Mouse (Mus musculus) hindbrain, embryonic 12.5 days (tissue): ENCODE data around the gene Snx3. TPM values are rescaled to one million over a fixed set of nuclear protein-coding genes. Genes with fewer than 3 reads are reported as not detected.

ENCODE experiments used
- ATAC-seq: fragments of 200-750 bp; cut with Nextera tagmentation; 2 replicates; pipeline ENCODE4 v1.8.0; 2017; ENCODE audit warnings: moderate TSS enrichment; ENCODE audit not compliant: low FRiP score
- H3K27ac ChIP-seq: fragments of 300-500 bp; sonication (generic); 2 replicates; pipeline ENCODE4 v1.5.1; 2016; ENCODE audit warnings: mild to moderate bottlenecking
- H3K27me3 ChIP-seq: fragments of 300-500 bp; sonication (generic); 2 replicates; pipeline ENCODE4 v1.6.1; 2016; ENCODE audit warnings: mild to moderate bottlenecking
- H3K36me3 ChIP-seq: fragments of 300-500 bp; sonication (generic); 2 replicates; pipeline ENCODE4 v1.6.1; 2016; ENCODE audit warnings: mild to moderate bottlenecking
- H3K4me1 ChIP-seq: fragments of 300-500 bp; sonication (generic); 2 replicates; pipeline ENCODE4 v1.6.1; 2016
- H3K4me2 ChIP-seq: fragments of 300-500 bp; sonication (generic); replicated peaks from 2 replicates; pipeline ENCODE4 v1.6.1; 2016; ENCODE audit warnings: mild to moderate bottlenecking
- H3K4me3 ChIP-seq: fragments of 300-500 bp; sonication (generic); 2 replicates; pipeline ENCODE4 v1.5.1; 2016; ENCODE audit warnings: mild to moderate bottlenecking
- H3K9ac ChIP-seq: fragments of 300-500 bp; sonication (generic); 2 replicates; pipeline ENCODE4 v1.6.1; 2016; ENCODE audit warnings: mild to moderate bottlenecking, moderate library complexity
- H3K9me3 ChIP-seq: fragments of 300-500 bp; sonication (generic); replicated peaks from 2 replicates; pipeline ENCODE4 v1.6.1; 2016; ENCODE audit warnings: mild to moderate bottlenecking
- WGBS: fragments of 180-500 bp; shearing (Covaris S2); methylation state at CpG from one replicate; pipeline ENCODE4 v1.1.7; 2016; 5-methylcytosine and 5-hydroxymethylcytosine counted together
- polyA plus RNA-seq: library from polyadenylated mRNA; unstranded; fragments of >200 nt; fragmentation: Nextera tagmentation; extraction: Ambion mirVana; gene quantifications from 2 replicates; pipeline ENCODE4 v1.2.1, GENCODE M21; 2016

Snx3 gene
- polyA plus RNA-seq, 1 experiment from 2014 or later = 242 TPM

GRCm38 (mm10) chr10:42582566-42583110 is 80.8 kb downstream of the Snx3 start:
- peak overlapping the region; percentile 22; the same call in 1 of the 2 replicates for H3K4me3 ChIP-seq
- no peaks in the 10 kb centered on the region for H3K36me3 ChIP-seq
- H3K27ac ChIP-seq = no peak overlapping the region
- peaks cover 29% of the 10 kb centered on the region for H3K4me1 ChIP-seq
- H3K9ac ChIP-seq = no peak overlapping the region
- H3K27me3 ChIP-seq = peaks cover 98% of the 10 kb centered on the region
- WGBS = under 1% methylated on average over 44 of the region's 44 CpGs
- peak overlapping the region; percentile 41 for H3K4me2 ChIP-seq
- 0 out of 2 replicates have a peak, but pooled peaks cover 3% of the 10 kb centered on the region for H3K9me3 ChIP-seq
- no peak for ATAC-seq

- H3K4me3 ChIP-seq = peak within 1 kb of the TSS; percentile 22
- peak within 1 kb of the TSS; percentile 41 for H3K4me2 ChIP-seq
- 0 out of 2 replicates have a peak, but pooled peaks cover 3% of the 10 kb centered on the region for H3K9me3 ChIP-seq
- H3K4me1 ChIP-seq = peaks cover 29% of the 10 kb centered on the region
- peak; percentile 56 for ATAC-seq
- H3K36me3 ChIP-seq = no peaks in the 10 kb centered on the region
- no peak within 1 kb of the TSS for H3K9ac ChIP-seq
- peaks cover 98% of the 10 kb centered on the region for H3K27me3 ChIP-seq
- WGBS = 1% methylated on average over 43 of the region's 43 CpGs
- no peak within 1 kb of the TSS for H3K27ac ChIP-seq
These were observed 81.5 kb downstream of the Snx3 start, which contains the start of the genes Nr2e1 and Ostm1 for GRCm38 (mm10) chr10:42583157-42583872. Gene Nr2e1, minus strand, starts transcription at chr10:42583632. Gene Ostm1, plus strand, starts transcription at chr10:42583822.

- no peak for ATAC-seq
- H3K9me3 ChIP-seq = 0 out of 2 replicates have a peak, but pooled peaks cover 3% of the 10 kb centered on the region
- H3K4me1 ChIP-seq = peaks cover 29% of the 10 kb centered on the region
- no peak overlapping the region for H3K9ac ChIP-seq
- no peak overlapping the region for H3K27ac ChIP-seq
- H3K36me3 ChIP-seq = no peaks in the 10 kb centered on the region
- H3K4me2 ChIP-seq = peak overlapping the region; percentile 41
- 1% methylated on average over 32 of the region's 32 CpGs for WGBS
- H3K27me3 ChIP-seq = peaks cover 98% of the 10 kb centered on the region
- H3K4me3 ChIP-seq = peak overlapping the region; percentile 22
These were observed 82.1 kb downstream of the Snx3 start for GRCm38 (mm10) chr10:42583902-42584435.

GRCm38 (mm10) chr10:42584436-42584983 is 82.7 kb downstream of the Snx3 start:
- ATAC-seq = no peak
- Histone ChIP-seq H3K27ac (no peak overlapping the region), H3K27me3 (peaks cover 97% of the 10 kb centered on the region), H3K36me3 (no peaks in the 10 kb centered on the region), H3K9me3 (0 out of 2 replicates have a peak, but pooled peaks cover 3% of the 10 kb centered on the region), H3K4me3 (peak overlapping the region; percentile 22), H3K4me2 (peak overlapping the region; percentile 41), H3K4me1 (peaks cover 25% of the 10 kb centered on the region), H3K9ac (no peak overlapping the region)
- WGBS = under 1% methylated on average over 35 of the region's 37 CpGs

Other genes with a start within 250 kb of the Snx3 start
- 4.2 and 5.0 TPM in 2 replicates for gene Foxo3, start 225.3 kb upstream of the Snx3 start, polyA plus RNA-seq
- 5.4 and 7.4 TPM in 2 replicates for gene Afg1l, start 23.5 kb upstream of the Snx3 start, polyA plus RNA-seq
- gene Nr2e1, start 81.6 kb downstream of the Snx3 start, polyA plus RNA-seq = 1.1 and 2.1 TPM in 2 replicates
- gene Ostm1, start 81.8 kb downstream of the Snx3 start, polyA plus RNA-seq = 24.9 TPM in 2 replicates